Mouse (Mus musculus) cerebellum, postnatal 10 days (tissue): ENCODE measurements around the gene Tsen34.

Source experiments
- DNase-seq, 2 experiments: peaks; one replicate each; pipeline ENCODE4 v3.0.0; 2021; ENCODE audit warnings: mixed read lengths in 2 of 2

The Tsen34 gene

DNA sequence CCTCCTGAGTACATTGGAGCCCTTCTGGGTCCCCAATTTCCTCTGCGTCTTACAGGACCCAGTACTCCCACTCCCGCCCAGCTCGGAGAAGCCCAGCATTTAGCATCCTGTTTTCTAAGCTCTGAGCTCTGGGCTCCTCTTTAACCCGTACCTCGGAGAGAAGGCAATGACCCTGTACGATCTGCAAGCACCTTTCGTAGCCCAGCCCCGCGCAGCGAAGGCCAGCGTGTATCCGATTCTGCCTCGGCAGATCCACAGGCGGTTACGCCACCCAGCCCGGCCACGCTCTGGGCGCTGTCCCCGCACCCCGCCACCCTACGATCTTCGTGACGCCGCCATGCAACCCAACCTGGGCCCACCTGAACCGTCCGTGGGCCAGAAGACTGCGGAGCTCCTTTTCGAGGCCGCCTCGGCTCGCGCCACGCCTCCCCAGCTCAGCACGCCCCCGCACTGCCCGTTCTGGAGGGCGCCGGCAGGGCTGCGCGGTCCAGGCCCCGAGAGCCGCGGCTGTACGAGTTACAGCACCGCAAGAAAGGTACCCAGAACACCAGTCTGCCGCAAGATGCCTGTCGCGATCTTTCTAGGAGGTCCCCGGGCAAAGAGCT, at the start of gene Tsen34:
Gene Tsen34, plus strand, starts transcription at position 482 of the 605 bp plus-strand sequence.
- DNase-seq: no peak

DNA sequence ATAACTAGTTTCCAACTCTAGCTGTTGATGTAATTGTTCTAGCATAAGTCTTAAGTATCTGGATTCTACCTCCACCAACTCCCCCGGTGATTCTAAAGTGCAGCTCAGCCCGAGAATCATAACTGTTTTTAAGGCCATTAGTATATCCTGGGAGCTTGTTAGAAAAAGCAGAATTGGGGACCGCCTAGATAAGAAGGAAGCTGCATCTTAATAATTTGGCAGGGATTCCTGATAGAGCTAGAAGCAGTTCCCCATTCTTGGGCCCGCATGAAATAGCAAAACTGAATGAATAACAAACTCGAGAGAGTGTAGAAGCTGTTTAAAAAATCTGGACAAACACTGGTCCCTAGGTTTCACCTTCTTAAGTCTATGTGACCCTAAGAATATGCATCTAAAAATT, 49.3 kb upstream of the Tsen34 start:
- no peak for DNase-seq

DNA sequence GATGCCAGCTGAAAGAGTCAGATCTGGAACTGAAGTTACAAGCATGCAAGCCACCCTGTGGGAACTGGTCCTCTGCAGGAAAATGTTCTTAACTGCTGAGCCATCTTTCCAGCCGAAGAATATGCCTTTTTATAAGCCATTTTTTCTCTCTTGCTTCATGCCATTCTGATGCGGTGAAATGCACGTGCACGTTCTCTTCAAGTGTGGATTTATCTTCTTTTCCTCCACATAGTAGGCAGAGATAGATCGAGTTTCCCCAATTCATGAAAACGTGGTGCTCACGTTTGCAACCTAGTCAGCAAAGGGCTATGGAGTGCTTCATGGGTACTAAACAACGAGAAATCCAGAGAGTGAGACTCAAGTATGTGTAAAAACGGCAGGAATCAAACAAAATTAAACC, 48.8 kb upstream of the Tsen34 start:
- no peak for DNase-seq

DNA sequence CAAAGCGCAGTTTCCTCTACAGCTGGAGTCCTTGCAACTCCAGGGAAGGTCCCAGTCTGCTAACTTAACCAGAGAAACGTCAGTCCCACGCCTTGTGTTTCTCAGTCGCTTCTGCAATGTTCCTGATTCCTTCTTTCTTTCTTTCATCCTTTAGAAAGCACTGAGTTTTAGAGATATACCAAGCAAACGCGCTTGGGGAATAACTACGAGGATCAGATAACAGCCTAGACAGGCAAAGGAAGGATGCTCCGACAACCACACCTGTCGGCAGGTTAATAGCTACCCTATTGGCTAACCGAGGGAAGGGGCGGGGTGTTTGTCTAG, 48.4 kb upstream of the Tsen34 start:
- peak in 1 of 2 experiments; percentile 98 for DNase-seq

DNA sequence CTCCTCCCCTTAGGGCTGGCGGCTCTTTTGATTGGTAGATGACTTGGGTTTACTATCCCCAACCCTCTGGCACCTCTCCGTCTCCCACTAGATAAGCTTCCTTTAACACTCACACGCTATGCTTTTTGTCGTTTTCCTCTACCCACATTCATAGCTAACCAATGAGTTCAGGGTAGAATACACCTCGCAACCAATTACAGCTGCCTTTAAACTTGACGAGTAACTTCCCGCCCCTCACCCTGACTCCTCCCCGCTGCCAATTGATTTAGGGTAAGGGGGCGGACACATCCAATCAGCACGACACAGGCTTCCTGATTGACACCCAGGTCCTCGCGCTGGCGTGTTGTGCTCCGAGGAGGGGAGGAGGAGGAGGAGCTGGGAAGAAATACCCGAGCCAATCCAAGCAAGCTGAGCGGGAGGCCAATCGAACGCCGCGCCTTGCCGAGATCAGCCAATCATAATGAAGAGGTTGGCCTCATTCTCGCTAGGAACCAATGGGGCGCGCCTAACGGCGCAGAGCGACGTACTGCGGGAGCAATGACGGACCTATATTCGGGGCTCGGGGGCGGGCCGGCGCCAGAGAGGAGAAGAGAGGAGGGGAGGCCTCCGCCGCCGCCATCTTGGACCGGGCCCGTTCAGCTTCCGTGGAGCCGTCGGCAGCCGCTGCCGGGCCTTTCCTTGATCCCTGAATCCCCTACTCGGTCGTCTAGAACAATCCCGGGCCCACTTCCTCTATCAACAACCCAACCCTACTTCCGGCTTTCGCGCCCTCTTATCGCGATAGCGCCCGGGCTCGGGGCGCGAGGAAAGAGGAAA, 47.8 kb upstream of the Tsen34 start, which contains the start of gene Cnot3:
Gene Cnot3, plus strand, starts transcription at position 597 of the 816 bp plus-strand sequence.
- DNase-seq: peak; percentile 97 to 98

DNA sequence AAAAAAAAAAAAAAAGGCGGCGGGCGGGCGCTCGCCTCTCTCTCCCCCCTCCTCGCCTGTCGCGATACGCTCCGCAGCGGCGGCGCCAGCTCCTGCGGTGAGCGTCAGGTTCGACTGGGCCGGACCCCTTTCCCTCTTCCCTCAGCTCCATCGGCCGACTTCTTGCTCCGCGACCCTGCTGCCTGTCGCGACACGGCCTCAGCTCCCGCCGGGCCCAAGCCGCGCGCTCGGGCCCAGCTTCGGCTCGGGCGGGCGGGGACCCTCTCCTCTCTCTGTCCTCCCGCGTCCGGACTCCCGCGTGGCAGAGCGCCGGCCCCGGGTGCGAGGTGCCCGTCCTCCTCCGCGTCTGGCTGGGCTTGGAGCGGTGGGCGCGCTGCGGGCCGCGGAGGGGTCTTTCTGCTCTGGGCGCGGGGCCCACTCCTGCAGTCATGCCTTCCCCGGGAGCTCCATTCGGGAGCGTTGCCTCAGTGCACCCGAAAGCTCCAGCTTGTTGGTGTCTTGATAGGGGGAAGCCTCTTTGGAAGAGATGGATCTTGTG, 47.1 kb upstream of the Tsen34 start:
- DNase-seq: peak in 1 of 2 experiments; percentile 72

DNA sequence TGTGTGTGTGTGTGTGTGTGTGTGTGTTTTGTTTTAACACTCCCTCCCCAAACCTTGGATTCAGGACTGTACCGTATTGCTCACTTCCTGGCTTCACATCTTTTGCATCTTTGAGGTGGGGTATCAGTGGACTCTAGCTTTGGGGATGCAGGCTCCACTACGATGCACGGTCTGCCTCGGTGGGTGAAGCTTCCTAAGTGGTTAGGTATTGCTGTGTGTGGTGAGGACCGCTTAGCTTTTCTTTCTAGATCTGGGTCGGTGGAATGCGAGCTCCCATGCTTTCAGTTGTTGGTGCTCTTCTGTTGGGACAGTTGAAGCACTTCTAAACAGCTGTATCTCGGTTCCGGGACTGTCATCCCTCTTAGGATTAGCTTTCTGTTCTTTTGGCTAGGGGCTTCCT, 46.5 kb upstream of the Tsen34 start:
- no peak for DNase-seq

DNA sequence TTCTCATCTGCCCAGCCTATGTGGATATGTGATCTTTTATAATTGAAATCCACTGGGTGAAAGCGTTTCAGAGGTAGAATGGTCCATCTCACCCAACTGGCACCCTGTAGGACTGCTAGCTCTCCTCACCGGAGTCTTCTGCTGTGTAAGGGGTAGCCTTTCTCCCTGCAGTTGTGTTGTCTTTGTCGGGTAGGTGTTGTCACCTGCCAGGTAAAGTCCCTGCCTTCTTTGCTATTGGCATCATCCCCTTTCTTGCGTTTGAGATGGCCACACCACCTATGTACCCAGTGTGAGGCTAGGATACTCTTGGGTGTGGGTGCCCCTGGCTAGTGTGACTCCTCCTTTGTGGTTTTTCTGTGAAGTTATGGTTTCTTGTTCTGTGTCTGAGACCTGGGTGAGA, 46.0 kb upstream of the Tsen34 start:
- DNase-seq: no peak

DNA sequence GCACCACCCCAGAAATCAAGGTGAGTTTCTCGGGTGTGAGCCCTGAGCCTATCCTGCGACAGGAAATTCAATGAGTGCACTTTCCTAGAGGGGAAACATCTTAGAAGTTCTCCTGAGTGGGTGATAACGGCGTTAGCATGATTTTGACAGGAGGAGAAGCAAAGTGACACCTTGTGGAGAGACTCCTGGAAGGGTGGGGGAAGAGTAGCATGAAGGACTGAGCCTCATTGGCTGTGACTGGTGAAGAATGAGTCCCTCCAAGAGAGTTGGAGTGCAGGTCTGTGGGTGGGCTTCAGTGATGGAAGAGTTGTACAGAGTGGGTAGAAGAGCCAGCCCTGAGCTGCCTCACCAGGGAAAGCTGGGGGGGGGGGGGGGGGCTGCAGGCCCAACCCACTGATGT, 35.7 kb upstream of the Tsen34 start:
- no peak for DNase-seq

DNA sequence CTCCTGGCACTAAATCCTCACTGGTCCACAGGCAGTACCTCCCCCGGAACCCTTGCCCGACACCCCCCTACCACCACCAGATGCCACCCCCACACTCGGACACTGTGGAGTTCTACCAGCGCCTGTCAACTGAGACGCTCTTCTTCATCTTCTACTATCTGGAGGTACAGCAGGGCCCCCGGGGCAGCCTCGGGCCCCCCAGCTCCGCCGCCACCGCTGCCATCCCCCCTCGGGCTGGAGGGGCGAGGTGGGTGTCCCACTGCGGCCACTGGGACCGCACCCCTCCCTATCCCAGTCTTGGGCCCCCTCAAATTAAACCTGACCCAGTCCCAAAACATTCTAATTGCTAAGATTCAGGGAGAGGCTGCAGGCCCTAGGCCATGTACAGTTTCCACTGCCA, 34.1 kb upstream of the Tsen34 start:
- no peak for DNase-seq

DNA sequence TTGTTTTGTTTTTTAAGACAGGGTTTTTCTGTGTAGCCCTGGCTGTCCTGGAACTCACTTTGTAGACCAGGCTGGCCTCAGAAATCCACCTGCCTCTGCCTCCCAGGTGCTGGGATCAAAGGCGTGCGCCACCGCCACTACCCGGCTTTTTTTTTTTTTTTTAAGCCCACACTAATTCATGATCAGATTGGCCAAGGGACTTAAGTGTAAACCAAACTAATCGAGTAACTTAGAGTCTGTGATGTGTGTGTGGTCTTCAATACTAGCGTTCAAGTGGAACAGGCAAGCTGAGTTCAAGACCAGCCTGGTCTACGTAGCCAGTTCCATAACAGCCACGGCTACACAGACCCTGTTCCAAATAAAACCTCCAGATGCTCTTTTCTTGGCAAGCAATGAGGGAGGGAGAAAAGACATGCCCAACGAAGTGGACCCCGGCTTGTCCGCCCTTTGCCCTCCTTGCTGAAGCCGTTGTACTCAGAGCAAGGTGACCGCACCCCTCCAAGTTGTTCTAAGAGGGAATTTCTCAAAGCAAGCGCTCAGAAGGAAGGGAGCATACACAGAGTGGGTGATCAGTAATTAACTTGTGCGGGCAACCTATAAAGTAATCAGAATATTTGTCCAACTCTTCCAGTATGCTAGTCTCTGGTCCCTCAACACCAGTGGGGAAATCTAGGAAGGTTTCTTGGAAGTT, 28.0 kb upstream of the Tsen34 start:
- DNase-seq: peak in 1 of 2 experiments; percentile 27

DNA sequence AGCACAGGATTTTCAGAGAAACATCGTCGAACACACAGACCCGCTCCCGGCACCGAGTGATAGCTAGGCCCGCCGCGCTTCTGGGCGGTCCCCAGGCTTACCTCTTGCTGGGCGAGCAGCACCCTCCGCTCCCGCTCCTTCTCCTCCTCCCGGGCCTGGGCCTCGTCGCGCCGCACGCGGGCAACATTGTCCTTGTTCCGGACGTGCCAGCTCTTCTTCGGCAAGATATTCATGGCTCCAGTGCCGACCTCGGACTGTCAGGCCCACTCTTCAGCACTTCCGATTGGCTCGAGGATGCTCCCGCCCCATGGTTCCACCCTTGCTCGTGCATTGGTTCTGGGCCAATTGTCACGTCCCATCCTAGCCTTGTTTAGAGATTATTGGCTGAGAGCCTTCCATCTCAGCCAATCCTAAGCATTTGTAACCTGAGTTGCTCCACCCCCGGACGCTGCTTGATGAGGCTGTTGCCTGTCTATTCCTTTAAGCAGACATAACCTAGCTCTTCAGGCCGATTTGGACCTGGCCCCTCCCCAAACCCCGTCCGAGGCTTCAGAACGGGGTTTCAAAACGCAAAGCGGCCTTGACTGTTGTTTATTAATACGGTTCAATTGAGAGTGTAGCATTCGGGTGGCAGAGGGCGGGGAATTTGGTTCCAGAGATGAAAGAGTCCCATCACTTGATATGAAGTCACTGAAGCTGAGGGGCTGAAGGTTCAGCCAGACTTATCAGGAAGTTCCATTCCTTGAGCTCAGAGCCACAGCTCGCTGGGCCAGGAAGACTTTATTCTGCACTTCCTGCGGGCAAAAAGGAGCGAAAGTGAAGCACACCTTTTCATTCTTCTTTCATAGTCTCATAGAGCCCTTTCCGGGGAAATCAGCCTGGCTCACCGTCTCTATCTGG, 27.2 kb upstream of the Tsen34 start, which contains the start of gene Leng1:
Gene Leng1, minus strand, starts transcription at position 626 of the 900 bp plus-strand sequence.
- DNase-seq: peak; percentile 98 to 99

DNA sequence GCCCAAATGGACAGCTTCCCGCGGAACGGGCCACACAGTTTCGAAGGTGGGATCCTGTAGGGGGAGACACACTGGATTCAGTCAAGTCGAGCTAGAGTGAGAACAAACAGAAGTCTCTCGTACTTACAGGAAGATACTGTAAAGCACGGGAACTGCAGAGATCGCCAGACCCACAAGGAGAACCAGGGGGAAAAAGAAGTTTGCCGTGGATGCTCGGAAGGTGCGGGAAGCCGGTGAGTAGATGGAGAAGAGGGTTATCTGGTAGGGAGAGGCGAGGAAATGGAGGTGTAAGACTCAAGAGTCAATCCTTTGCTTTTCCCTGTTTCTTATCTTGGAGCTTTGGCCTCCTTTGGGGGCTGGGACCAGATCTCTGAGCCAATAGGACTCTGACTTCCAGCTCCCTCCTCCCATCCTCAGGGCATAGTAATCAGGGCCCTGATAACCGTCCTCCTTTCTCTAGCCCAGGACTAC, 25.7 kb upstream of the Tsen34 start:
- peak in 1 of 2 experiments; percentile 24 for DNase-seq

DNA sequence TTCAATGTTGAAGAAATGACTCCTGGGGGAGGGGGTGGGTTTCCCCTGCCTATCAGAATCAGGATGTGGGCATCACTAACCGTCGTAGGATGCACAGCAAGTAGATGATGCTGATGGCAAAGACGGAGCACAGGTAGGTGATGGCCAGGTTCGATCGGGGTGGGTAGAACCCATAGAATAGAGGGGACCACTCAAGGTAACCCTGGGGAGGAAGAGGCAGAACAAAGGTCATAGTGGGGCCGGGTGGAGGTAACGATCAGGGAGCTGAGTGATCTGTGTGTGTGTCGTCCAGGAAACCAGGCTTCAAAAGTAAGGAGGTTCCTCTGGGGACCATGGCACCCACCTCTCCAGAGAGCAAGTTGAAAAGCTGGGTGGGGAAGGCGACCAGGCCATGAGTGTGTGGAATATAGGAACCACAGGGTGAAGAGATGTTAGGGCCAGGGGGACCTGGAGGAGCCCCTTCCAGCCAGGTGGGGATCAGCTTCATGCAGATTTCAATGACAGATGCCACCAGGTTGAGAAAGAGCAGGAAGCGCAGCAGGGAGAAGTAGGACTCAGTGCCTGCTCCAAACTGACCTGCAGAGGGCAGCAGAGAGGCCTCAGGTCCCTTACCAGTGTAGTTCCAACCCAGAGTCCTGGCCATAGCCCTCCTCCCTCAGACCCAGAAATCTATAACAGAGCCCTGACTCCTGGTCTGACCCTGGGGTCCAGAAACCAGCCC, 18.0 kb upstream of the Tsen34 start:
- DNase-seq: peak; percentile 94 to 97

DNA sequence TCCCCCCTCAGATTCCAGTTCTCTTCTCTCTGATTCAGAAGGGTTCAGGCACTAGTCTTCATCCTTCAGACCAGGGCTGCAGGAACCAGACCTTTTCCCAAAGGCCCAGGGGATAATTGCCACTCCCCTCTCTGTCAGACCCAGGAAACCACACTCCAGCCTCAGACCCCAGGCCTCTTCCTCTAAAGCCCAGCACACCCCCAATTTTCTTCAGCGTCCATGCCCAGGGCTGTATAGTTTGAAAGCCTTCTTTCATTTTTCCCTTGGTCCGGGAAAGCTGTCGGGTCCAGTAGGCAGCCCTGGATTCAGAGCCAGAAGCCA, 17.5 kb upstream of the Tsen34 start:
- no peak for DNase-seq

DNA sequence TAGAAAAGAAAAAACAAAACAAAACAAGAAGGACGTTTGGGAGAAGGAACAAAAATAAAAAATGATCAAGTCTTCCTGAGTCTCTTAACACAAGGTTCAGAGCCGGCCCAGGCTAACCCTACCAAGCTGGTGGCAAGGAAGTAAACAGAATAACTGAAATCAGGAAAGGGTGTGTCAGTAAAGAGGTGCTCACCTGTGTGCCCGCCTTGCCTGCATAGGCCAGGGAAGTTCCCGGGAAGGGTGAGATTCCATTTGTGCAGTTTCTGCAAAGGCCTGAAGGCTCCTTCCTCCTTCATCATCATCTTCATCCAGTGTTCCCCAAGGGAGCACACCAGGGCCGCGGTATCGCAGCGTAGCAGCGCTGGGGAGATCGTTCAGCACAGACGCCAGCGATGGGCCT, 16.3 kb upstream of the Tsen34 start:
- DNase-seq: no peak

DNA sequence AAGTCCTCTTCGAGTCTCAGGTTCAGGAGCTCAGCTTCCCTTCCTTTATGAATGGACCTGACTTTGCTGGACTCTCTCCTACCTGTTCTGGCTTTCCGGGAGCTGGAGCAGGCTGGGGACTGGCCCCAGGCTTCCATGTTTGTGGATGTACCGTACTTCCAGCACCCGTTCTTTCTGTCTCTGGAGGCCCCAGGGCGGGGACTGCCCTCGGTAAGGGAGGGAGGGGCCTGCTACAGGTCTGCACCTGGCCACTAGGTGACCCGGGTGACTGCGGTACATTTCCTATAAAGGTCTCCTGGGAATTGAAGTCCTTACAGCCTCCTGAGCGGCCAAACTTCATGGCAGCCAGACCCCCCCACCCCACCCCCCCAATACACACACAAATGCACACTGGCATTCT, 15.3 kb upstream of the Tsen34 start, which contains the start of gene Tmc4:
Gene Tmc4, minus strand, starts transcription at position 212 of the 400 bp plus-strand sequence.
- no peak for DNase-seq

DNA sequence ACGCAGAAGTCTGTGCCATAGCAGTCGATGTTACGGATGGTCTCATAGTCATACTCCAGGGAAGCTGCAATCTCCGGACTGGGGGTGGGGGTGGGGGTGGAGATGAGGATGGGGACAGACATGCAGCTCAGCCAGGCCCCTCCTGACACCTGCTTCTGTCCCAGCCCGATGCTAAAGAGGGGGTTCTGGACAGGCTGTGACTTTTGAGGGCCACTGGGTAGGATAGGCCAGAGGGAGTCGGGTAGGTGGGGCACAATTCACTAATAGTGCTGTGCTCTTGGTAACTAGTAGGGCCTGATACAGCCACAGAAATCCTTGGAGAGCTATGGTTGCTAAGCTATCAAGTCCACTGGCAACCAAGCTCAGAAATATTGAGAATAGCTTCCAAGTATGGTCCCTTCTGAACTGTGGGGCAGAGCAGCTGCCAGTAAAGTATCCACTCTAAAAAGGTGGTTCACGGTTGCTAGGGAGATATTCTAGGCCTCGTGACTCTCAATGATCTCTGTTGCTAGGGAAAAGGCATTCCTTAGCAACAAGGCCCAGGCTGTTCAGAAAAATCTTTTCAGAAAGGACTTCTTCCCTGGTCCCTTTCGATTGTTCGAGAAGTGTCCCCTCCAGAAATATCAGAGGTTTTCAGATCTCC, 8.6 kb upstream of the Tsen34 start:
- no peak for DNase-seq

DNA sequence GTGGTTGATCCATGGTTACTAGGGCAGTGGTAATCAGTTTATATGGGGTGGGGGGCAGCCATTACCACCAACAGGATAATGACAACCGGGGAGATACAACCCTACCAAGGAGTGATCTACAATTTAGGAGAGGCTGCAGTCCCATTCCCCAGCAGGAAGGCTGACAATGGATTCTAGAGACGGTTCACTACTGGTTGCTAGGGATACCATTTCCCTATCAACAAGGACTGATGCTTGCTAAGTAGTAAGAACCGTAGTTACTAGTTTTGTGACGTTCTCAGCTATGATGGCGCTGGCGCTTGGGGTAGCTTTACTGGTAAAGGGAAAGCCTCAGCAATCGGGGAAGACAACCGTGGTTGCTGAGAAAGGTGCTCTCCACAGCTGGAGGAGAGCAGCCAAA, 8.0 kb upstream of the Tsen34 start:
- DNase-seq: no peak

DNA sequence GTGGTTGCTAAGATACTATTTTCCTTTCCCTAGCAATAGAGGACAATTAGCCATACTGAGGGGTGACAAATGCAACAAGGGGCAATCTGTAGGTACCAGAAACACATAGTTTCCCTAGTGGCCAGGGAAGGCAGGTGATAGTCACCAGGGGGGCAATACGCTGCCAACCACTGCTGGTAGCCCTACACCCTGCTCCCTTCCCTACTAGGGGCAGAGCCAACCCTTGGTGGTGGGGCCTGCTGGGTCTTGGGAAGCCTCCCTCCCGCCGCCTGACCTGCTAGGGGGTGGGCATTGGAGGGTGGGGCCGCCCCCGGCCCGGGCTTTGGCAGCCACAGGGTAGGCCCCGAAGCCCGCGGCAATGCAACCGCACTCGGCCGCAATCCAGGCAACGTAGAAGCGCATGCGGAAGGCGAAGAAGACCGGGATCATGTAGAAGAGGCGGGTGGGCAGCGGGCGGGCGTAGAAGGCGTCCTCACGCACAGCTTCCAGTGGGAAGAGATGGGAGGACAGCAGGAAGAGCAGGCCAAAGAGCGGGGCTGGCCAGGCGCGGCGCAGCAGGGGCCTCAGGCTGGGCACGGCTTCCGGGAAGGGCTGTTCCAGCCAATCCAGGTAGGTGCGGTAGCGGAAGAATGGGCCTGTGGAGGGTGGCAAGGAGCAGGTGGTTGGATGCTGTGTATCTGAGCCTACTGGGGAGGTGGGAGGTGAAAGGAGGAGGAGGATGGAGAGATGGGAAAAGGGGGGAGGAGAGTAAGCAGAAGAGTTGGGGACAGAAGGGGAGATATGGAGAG, 7.1 kb upstream of the Tsen34 start:
- peak; percentile 76 to 79 for DNase-seq
